Mouse (Mus musculus): ENCODE measurements around the gene Grtp1. TPM values are rescaled to one million over a fixed set of nuclear protein-coding genes. Genes with fewer than 3 reads are reported as not detected.

The Grtp1 gene
- total RNA-seq, 1 experiment from 2014 or later = 9.2 TPM

DNA sequence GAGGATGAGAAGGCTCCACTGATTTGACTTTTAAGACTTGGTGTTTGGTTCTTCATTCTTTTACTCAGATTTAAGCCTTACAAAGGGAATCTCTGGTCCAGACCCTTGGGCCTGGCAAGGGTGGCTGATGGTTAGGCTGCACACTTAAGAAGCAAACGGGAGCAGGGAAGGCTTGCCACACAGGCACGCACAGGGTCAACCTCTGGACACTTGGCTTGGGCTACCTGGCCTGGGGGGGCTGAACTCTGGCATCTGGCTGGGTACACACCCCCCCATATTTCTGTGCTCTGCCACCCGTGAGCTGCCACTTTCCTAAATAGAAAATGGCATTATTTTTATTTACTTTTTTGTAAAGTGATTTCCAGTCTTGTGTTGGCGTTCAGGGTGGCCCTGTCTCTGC, 25.6 kb downstream of the Grtp1 start:
- no peak for DNase-seq

DNA sequence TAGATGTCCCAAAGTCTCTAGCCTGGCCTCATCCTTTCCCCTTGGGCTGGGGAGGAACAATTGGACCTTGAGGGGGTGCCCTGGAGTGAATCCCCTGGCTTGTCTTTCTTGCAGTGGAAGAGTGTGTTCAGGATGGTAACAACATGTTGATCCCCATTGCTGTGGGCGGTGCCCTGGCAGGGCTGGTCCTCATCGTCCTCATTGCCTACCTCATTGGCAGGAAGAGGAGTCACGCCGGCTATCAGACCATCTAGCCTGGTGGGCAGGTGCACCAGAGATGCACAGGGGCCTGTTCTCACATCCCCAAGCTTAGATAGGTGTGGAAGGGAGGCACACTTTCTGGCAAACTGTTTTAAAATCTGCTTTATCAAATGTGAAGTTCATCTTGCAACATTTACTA, 26.1 kb downstream of the Grtp1 start:
- no peak for DNase-seq

DNA sequence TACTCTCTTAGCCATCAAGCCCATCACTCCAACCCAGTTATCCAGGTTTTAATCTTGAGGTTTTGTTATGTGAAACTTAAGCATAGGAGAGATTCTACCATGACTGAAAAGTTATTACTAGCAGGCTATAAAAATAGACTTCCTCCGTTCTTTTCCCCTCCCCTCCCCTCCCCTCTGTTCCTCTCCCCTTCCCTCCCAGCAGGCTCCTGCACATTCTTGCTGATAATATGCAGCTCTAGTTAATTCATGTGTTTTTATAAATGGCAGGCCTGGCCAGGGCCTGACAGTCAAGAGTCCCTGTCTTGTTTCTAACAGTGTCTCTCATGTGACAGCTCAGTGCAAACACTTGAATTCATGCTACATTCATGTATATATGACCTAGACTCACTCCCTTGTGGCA, 29.9 kb downstream of the Grtp1 start:
- no peak for DNase-seq

DNA sequence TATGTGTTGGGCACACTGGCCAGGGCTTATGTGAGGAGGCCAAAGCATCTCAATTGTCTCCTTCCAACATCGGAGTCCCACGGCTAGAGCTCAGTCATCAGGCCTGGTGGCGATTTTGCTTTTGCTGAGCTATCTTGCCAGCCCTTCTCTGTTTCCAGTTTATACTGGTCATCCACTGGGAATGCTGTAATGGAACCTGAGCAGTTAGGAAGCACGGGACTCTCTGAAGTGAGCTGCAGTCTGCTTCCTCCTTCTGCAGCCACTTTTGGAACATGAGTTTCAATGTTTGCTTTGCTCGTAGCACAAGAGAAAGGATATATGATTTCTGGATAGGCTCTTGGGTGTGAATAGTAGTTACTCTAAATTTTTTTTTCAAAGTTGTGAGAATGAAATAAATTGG, 36.1 kb downstream of the Grtp1 start:
- DNase-seq = no peak

DNA sequence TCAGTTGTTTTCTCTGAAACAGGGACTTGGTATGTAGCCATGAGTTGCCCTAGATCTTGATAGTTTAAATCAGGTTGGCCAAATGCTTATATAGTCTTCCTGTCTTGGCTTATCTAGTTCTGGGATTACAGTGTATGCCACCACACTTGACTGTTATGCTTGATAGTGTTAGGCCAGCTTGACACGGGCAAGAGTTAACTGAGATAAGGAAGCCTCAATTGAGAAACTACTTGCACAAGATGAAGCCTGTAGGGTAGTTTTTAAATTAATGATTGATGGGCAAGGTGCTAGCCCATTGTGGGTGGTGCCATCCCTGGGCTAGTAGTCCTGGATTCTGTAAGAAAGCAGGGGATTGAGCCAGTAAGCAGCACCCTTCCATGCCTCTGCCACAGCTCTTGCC, 36.9 kb downstream of the Grtp1 start:
- DNase-seq = no peak

DNA sequence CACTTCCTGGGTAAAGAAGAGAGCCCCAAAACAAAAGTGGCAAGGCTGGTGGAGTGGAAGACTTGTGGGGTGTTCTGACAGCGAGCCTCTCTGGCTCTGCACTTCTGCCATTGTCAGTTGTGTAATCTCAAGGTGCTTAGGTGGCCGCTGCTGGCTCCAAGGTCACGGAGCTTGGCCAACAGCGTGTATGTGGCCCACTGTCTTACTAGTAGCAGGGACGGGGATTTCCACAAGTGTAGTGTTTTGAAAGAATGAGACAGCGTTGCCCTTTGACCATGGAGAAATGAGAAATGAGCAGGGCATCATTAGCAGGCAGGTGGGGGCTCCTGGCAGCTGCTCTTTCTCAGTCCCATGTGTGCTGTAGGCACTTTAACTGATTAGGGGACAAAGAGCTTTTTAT, 38.3 kb downstream of the Grtp1 start:
- peak; percentile 63 for DNase-seq

DNA sequence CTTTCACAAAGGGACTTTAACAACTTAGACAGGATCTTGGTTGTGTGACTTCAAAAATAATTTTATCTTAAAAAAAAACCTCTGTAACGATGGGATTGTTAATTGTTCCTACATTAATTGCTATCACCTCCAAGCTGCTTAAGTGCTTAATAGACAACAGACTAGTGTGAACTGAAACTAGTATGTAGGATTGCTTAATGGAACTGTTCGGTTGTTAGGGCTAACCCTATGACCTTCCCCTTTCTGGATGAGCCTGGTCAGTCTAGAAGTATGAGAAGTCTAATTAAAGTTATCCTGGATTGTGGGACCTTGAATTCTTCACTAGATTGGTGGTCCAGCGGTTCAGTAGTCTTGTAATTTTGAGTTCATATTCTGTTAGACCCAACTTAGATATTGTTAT, 39.7 kb downstream of the Grtp1 start:
- DNase-seq = no peak

DNA sequence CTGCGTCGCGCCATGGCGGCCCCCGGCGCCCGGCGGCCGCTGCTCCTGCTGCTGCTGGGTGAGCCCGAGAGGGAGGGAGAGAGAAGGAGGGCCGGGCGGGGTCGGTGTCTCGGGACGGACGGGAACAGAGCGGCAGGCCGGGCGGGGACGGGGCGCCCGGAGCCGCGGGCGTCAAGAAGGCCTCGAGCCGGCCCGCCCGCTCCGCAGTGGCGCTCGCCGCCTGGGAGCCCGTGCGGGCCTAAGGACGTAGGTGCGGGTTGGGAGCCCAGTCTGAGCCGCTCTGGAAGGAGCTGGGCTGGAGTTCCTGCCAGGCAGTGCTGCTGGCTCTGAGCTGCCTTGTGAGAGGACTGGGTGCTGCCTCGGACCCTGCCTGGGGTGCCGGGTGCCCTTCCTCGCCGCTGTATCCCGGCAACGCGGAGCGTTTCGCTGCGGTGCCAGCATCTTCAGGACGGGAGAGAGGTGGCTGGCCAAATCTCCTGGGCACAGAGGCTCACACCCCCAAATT, 41.0 kb downstream of the Grtp1 start:
- peak; percentile 60 for DNase-seq

DNA sequence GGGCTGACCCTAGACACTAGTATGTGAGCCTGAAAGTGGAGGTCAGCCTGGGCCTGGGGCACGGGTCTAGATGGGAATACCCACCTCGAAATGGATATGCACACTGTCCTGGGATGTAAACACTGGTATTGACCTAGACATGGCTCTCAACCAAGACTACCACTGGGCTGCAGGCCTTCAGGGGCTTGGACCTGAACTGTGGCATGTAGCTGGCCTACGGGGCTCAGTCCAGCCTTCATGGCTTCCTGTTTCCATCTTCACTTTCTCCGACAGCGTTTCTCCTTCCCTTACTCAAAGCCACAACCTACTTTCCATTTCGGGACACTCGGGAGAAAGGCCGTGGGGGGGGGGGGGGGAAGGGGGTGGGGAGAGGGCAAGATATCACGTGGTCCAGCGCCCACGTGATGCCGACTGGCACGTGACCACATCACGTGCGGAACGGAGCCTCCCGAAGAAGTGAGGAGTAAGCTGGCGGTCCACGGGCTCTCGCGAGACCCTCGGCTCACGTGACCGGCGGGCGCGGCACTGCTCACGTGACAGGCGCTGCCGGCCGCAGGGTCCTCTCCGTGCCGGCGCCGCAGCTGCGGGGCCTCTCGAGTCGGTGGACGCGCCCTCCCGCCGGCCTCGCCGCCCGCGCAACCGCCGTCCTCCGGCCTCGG, 41.6 kb downstream of the Grtp1 start, which contains the start of gene Lamp1:
Lamp1 (plus strand) TSS at position 444 of the 659 bp plus-strand sequence.
- DNase-seq = peak; percentile 99

DNA sequence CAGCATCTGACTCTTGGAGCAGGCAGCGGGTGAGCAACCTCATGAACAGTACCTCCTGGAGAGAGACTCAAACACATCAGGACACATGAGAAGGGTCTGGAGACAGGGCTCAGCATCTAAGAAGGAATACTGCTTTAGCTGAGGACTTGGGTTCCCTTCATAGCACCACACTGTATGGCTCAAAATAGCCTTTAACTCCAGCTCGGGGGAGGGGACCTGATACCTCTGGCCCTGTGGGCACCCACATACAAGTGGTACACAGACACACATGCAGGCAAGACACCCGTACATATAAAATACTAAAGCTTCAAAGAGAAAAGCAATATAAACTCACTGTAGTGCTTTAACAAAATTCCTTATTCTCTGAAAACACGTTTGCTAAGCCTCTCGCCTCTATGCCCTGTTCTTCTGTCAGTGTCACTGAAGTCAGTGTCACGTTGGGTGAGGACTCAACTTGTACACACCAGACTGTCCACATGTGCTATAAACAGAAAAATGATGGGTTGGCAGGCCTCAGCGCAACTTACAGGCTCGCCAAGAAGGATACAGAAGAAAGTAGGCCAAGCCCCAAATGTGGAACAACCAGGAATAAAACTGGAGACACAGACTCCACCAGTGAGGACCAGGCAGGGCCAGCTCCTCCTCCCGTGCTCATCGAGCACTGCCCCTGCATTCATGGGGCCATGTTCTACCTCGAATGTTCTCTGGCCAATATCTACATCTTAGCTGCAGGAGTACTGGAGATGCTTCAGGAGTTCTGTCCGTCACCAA, 43.9 kb downstream of the Grtp1 start:
- no peak for DNase-seq

DNA sequence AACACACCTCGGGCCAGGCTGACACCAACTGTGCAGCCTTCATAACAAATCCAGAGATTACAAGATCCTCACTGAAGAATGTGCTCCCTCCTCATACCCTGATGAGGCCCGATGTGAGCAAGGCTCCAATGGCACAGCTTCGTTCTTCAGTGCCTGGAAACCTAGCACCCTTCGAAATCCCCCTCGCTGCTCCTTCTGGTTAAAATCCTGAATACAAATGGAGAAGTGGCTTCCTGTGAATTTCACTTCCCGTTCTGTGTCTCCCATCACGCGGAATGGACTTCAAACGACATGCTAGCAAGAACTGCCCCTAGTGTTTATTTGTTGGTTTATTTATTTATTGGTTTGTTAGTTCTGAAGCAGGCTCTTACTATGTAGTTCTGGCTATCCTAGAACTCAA, 45.1 kb downstream of the Grtp1 start:
- DNase-seq = no peak

DNA sequence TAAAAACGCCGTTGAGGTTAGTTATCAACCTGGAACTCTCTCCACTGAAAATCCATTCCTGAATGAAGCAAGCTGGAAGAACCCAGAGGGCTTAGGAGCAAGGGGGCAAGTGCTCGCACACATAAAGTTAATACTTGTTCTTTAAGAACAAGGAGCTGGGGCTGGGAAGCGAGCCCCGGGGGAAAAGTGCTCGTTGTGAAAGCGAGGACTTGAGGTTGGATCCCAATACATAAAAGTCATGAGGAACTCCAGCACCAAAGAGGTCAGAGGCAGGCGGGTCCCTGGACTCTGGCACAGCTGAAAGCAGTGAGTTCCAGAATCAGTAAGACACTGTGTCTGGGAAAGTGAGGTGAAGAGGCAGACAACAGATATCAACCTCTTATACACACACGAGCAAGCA, 46.3 kb downstream of the Grtp1 start:
- peak; percentile 61 for DNase-seq

DNA sequence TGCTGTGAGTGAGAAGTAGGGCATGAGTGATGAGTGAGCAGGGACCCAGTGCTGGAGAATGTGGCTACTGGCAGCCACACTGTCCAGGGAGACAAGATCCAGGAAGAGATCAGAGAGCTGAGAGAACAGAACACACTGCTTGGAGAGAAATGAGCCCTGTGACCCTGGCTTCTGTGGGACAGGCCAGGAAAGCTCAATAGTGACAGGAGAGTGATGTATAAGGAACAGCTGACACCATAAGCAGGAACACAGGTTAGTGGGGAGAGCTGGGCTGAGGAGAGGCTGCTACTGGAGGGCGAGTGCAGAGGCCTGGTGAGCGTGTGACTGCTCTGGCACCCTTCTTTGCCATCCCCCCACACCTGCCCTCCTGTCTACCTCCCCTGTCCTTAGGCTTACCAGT, 49.5 kb downstream of the Grtp1 start:
- DNase-seq = no peak

DNA sequence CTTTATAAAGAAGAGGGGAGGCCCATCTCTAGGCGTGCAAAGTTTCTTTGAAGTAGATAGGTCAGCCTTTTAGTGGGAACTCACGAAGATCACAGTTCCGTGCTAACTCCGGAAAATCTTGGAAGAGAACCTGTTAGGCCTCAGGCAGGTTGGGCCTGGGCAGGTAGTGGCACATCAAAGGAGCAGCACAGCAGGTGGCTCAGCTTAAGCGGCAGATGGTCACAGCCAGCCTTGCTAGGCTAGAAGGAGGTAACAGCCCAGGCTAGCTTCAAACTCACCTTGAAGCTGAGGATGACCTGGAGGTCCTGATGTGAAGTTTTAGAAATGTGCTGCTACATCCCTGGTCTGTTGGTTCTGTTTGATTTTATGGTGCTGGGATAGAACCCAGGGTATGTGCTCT, 50.6 kb downstream of the Grtp1 start:
- no peak for DNase-seq

DNA sequence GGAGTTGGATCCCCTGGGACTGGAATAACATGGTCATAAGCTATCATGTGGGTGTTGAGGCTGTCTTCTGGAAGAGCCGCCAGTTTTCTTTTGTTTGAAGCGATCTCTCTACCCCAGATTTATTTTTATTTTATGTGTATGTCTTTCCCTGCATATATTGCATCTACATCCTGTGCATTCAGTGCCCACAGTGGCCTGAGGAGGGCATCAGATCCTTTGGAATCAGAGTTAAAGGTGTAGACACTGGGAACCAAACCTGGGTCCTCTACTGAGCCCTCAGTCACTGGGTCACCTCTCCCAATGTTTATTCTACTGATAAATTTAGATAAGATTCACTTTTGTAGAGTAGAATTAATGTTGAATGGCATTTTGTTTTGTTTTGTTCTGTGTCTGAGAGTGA, 51.1 kb downstream of the Grtp1 start:
- DNase-seq = no peak

DNA sequence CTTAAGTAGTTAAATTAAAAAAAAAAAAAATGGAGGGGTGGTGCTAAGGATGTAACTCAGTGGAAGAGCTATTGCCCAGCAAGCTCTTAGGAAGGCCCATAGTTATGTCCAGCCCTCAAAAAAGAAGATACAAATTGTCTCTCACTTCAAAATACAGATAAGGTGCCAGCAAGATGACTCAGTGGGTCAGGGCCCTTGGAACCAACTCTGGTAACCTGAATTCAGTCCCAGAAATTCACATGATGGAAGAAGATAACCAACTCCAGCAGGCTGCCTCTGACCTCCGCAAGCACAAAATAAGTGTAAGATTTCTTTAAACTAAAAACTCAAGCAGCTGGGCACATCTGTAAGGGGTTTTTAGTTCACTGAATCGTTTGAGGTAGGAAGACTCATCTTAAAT, 51.9 kb downstream of the Grtp1 start:
- DNase-seq = peak; percentile 55

DNA sequence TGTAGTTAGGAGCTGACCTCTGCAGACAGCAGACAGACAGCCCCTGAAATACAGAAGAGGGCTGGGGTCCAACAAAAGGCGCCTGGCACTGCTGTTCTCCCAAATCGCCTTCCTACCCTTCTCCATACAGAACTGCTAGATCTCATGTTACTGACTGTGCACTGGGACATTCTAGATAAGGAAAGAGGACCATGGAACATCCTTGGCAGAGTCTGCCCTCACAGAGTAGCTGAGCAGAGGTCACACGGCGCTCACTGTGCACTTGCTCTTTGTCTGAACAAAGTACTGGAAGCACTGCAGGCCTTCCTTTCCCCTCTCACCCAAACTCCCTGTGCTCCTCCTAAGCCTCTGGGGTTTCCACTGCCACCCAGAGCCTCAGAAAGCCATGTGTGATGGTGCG, 58.7 kb downstream of the Grtp1 start:
- no peak for DNase-seq

DNA sequence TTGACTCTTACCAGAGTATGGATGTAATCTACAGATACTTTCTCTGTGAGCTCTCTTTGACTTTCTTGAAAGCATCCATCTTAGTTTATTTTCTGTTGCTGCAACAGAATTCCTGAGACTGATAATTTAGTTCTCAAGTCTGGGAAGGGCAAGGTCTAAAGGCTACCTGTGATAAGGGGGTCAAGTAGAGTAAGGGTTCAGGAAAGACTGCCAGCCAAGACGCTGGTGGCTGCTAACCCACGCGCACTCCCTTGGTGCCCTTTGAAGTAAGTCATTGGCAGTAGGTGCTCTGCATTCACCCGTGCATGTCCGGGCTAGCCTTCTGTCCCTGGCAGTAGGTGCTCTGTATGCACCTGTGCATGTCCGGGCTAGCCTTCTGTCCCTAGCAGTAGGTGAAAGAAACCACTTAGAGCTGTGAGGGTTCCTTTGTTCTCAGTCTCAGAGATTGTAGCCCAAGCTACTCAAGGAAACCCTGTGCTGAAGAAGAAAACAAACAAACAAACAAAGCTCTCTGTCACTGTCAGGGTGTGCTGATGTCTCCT, 60.7 kb downstream of the Grtp1 start:
- no peak for DNase-seq

DNA sequence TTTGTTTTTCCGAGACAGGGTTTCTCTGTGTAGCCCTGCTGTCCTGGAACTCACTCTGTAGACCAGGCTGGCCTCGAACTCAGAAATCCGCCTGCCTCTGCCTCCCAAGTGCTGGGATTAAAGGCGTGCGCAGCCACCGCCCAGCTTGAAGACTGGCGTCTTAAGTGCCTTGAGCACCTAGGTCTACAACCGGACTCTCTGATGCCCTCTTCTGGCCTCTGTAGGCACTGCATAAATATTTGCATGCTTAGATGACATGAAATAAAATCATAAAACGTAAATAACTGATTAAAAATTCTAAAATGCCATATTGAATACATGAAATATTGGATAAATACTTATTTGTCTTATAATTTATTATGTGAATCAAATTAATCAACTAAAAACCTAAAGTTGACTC, 68.2 kb downstream of the Grtp1 start:
- DNase-seq = peak; percentile 69

DNA sequence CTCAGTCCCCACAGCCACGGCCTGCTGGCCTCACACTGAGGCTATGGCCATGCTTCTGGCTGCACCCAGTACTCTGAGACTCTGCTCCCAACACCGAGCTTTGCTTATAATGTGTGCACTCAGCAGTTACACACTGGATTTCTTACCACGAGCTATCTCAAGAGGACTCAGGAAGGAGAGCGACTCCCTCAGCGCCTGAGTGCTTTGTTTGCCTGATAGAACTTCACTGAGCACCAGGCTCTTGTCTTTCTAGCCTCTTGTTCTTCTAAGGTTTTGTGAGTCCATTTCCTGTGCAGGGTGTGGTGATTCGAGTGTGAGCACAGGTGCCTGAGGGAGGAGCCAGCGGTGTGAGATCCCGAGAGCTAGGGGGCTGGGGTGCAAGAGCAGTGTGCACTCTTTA, 75.5 kb downstream of the Grtp1 start:
- no peak for DNase-seq

DNA sequence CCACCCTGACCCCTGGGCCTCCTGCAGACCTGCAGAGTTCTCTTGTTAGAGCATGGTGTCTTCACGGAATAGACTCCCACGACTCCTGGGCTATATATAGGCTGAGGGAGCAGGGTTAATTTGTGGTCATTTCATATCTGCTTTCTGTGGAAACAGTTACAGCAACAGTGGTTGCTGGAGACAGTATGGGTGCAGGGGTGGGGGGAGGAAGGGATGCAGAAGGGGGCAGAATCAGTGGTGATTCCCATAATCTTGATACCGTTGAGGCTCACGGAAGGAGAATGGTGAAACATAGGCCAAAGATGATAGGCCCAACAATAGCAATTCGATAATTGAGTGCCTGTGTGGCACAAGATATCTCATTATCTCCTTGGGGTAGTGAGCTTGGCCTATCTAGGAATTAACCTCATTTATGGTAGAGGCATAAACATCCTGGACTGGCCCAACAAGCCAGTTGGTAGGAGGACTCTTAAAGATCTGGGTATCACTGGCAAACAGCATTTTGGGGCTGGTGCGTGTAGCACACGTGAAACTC, 77.5 kb downstream of the Grtp1 start:
- DNase-seq = no peak
